Mouse (Mus musculus) spleen, postnatal 4 days (tissue): Measurements from ENCODE around the gene Ier5.

ENCODE experiments used
- DNase-seq, 2 experiments: peaks; one replicate each; pipeline ENCODE4 v3.0.0; 2022; ENCODE audit warnings: low spot score in 2 of 2

Gene Ier5

GRCm38 (mm10) chr1:155098486-155099279, 753 bp downstream of the Ier5 start:
- peak; percentile 65 to 88 for DNase-seq

GRCm38 (mm10) chr1:155097931-155098485, 1.4 kb downstream of the Ier5 start:
- peak; percentile 65 to 81 for DNase-seq

GRCm38 (mm10) chr1:155097354-155097753, 2.1 kb downstream of the Ier5 start:
- peak; percentile 72 to 73 for DNase-seq

GRCm38 (mm10) chr1:155096620-155097261, 2.7 kb downstream of the Ier5 start:
- no peak for DNase-seq

- no peak for DNase-seq
Measured at GRCm38 (mm10) chr1:155093971-155094707, 5.3 kb downstream of the Ier5 start.

GRCm38 (mm10) chr1:155093145-155093791, 6.2 kb downstream of the Ier5 start:
- no peak for DNase-seq

GRCm38 (mm10) chr1:155091842-155092800, 7.3 kb downstream of the Ier5 start:
- DNase-seq = no peak

GRCm38 (mm10) chr1:155091374-155091841, 8.0 kb downstream of the Ier5 start:
- peak in 1 of 2 experiments; percentile 70 for DNase-seq

- no peak for DNase-seq
Measured at GRCm38 (mm10) chr1:155090736-155091135, 8.7 kb downstream of the Ier5 start.

GRCm38 (mm10) chr1:155090327-155090726, 9.1 kb downstream of the Ier5 start:
- DNase-seq = no peak

- DNase-seq = no peak
Measured at GRCm38 (mm10) chr1:155088847-155089603, 10.4 kb downstream of the Ier5 start.

GRCm38 (mm10) chr1:155088046-155088445, 11.4 kb downstream of the Ier5 start:
- DNase-seq = no peak

GRCm38 (mm10) chr1:155086893-155087292, 12.5 kb downstream of the Ier5 start:
- DNase-seq = no peak

- no peak for DNase-seq
Measured at GRCm38 (mm10) chr1:155086416-155086815, 13.0 kb downstream of the Ier5 start.

- no peak for DNase-seq
Measured at GRCm38 (mm10) chr1:155084839-155085238, 14.6 kb downstream of the Ier5 start.

- peak; percentile 76 to 89 for DNase-seq
Measured at GRCm38 (mm10) chr1:155083271-155084265, 15.9 kb downstream of the Ier5 start.

GRCm38 (mm10) chr1:155082965-155083268, 16.5 kb downstream of the Ier5 start:
- peak in 1 of 2 experiments; percentile 69 for DNase-seq

GRCm38 (mm10) chr1:155082158-155082964, 17.1 kb downstream of the Ier5 start:
- DNase-seq = no peak
